8 mouse cellular contexts compared by ENCODE assay signal in the genomic region with DNA sequence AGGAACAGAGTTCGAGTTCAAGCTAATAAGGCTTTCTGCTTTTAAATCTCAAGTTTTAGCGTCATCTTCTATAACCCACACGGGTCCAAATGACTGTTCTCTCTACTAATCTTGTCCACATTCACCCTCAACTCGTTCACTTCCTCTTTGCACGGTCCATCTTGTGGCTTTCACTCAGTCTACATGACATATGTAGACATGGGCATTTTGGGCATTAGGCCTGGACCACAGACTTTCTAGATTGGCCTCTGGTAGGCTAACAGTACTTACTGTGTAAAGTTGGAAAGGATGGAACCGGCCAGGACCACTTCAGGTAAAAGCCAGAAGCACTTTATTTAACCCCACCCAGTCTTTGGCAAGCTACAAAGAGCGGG. TPM values are rescaled to one million over a fixed set of nuclear protein-coding genes. Genes with fewer than 3 reads are reported as not detected.
DNase-seq lines count a peak whose midpoint lies in the region; ATAC-seq and TF ChIP-seq lines count a peak whose summit lies in the region.

No protein-coding gene starts in this region.

- 0 out of 2 replicates have a peak, but pooled peaks cover under 1% of the 10 kb centered on the region for H3K36me3 ChIP-seq in heart, embryonic 12.5 days
- no peaks in the 10 kb centered on the region for H3K36me3 ChIP-seq in spleen, adult 2 months (ENCODE audit: control insufficient read depth, insufficient read depth, low read length)
- no peaks in the 10 kb centered on the region for H3K36me3 ChIP-seq in liver, embryonic 16.5 days (ENCODE audit: control insufficient read depth, insufficient read depth)

- peaks cover 43% of the 10 kb centered on the region for H3K4me1 ChIP-seq in heart, embryonic 12.5 days (replicated peaks)
- peaks cover 17% of the 10 kb centered on the region for H3K4me1 ChIP-seq in spleen, adult 2 months (ENCODE audit: control insufficient read depth, insufficient read depth, insufficient read length)
- H3K4me1 ChIP-seq in liver, embryonic 16.5 days (ENCODE audit: control insufficient read depth, low read depth, low read length) = peaks cover 8% of the 10 kb centered on the region

- intact Hi-C loops in heart, postnatal 25 days (cut with DNase I) = no loop called here

- H3K4me2 ChIP-seq in heart, embryonic 12.5 days = 0 out of 2 replicates have a peak overlapping the region, but pooled peaks have one; percentile 89
- H3K4me2 ChIP-seq in liver, embryonic 16.5 days (ENCODE audit: low read depth, low read length) = peak overlapping the region; percentile 96; the same call in 1 of the 2 replicates

- peak overlapping the region; percentile 78; the same call in 1 of the 2 replicates for H3K4me3 ChIP-seq in heart, embryonic 12.5 days
- no peak overlapping the region for H3K4me3 ChIP-seq in spleen, adult 2 months (ENCODE audit: extremely low read depth, insufficient read depth, insufficient read length)
- H3K4me3 ChIP-seq in liver, embryonic 16.5 days (ENCODE audit: low read depth, low read length) = no peak overlapping the region

- H3K9ac ChIP-seq in heart, embryonic 12.5 days = no peak overlapping the region
- H3K9ac ChIP-seq in liver, embryonic 16.5 days (ENCODE audit: low read depth, low read length) = no peak overlapping the region

- no peak overlapping the region for H3K27ac ChIP-seq in heart, embryonic 12.5 days (ENCODE audit: poor library complexity, severe bottlenecking)
- peak overlapping the region; percentile 33; the same call in 1 of the 2 replicates for H3K27ac ChIP-seq in spleen, adult 2 months (ENCODE audit: insufficient read depth, low read length)
- no peak overlapping the region for H3K27ac ChIP-seq in liver, embryonic 16.5 days (ENCODE audit: low read length)

- 63% methylated on average over 7 of the region's 7 CpGs for WGBS in heart, embryonic 12.5 days
- WGBS in spleen, adult 2 months = 29% methylated on average over 7 of the region's 7 CpGs
- WGBS in liver, embryonic 16.5 days (ENCODE audit: insufficient replicate concordance) = 28% methylated on average over 7 of the region's 7 CpGs

- ATAC-seq in heart, embryonic 12.5 days (ENCODE audit: insufficient number of reproducible peaks, low FRiP score) = no peak
- no peak for ATAC-seq in liver, embryonic 16.5 days (ENCODE audit: low read depth)
- no peak for ATAC-seq in inflammation-experienced regulatory T-cells, adult 6 months

- H3K27me3 ChIP-seq in heart, embryonic 12.5 days (replicated peaks) = peaks cover 6% of the 10 kb centered on the region; the same call in 1 of the 2 replicates
- 0 out of 2 replicates have a peak, but pooled peaks cover 3% of the 10 kb centered on the region for H3K27me3 ChIP-seq in spleen, adult 2 months (ENCODE audit: control insufficient read depth, insufficient read depth, low read length)
- H3K27me3 ChIP-seq in liver, embryonic 16.5 days (ENCODE audit: control insufficient read depth, insufficient read depth, low read depth, low read length) = peaks cover 24% of the 10 kb centered on the region

- TF ChIP-seq CTCF in spleen, adult 2 months (IDR thresholded peaks at IDR 0.05; ENCODE audit: extremely low read depth, insufficient read depth, insufficient read length, insufficient replicate concordance) = no peak

- no peak for DNase-seq in heart, postnatal 25 days (ENCODE audit: low spot score)
- no peak for DNase-seq in spleen, adult 2 months (ENCODE audit: low read depth in 1 of 2, low spot score in 2 of 2)
- DNase-seq in spleen, adult 18-20 months = no peak
- no peak for DNase-seq in frontal cortex, adult 2 months (ENCODE audit: extremely low spot score in 1 of 2, low spot score in 1 of 2)
- DNase-seq in cerebellum, adult 9-10 months = no peak

- H3K9me3 ChIP-seq in heart, embryonic 12.5 days (replicated peaks) = no peaks in the 10 kb centered on the region
- H3K9me3 ChIP-seq in liver, embryonic 16.5 days (replicated peaks; ENCODE audit: control insufficient read depth, low read length) = no peaks in the 10 kb centered on the region

- no peak for TF ChIP-seq POLR2A in spleen, adult 2 months (IDR thresholded peaks at IDR 0.05; ENCODE audit: low read depth, low read length)

RNA-seq across cellular contexts. Expression of gene Arid5a, which starts 0.4 kb away (rescaled TPM):
- polyA plus RNA-seq in heart, embryonic 12.5 days (2016; fragmentation: Nextera tagmentation; extraction: Ambion mirVana) = 15.1 and 15.3 TPM in 2 replicates
- 10 to 100 TPM in 1 of 2 experiments, 1 to 10 TPM in 1; 7.0 to 11.1 TPM for total RNA-seq in heart, postnatal 25 days (2021)
- polyA plus RNA-seq in spleen, adult 2 months (2012; rRNA removed) = 29.6 and 39.6 TPM in 2 replicates
- polyA plus RNA-seq in liver, embryonic 16.5 days (2015; fragmentation: Nextera tagmentation; extraction: Ambion mirVana) = 3.6 and 4.9 TPM in 2 replicates
- polyA plus RNA-seq in frontal cortex, adult 2 months (2012; rRNA removed) = 9.0 and 11.2 TPM in 2 replicates
- 10 to 100 TPM; 75.9 to 89.1 (median 88.6) TPM for polyA plus RNA-seq in inflammation-experienced regulatory T-cells, adult 6 months (2017; shearing (Covaris generic))

RNA-seq across cellular contexts. Expression of gene Neurl3, which starts 32.6 kb away (rescaled TPM):
- 2.4 and 2.6 TPM in 2 replicates for polyA plus RNA-seq in heart, embryonic 12.5 days (2016; fragmentation: Nextera tagmentation; extraction: Ambion mirVana)
- 1 to 10 TPM; 3.1 to 3.4 TPM for total RNA-seq in heart, postnatal 25 days (2021)
- 66.0 and 80.9 TPM in 2 replicates for polyA plus RNA-seq in spleen, adult 2 months (2012; rRNA removed)
- 3.1 and 3.4 TPM in 2 replicates for polyA plus RNA-seq in liver, embryonic 16.5 days (2015; fragmentation: Nextera tagmentation; extraction: Ambion mirVana)
- polyA plus RNA-seq in frontal cortex, adult 2 months (2012; rRNA removed) = 0.97 and 1.1 TPM in 2 replicates
- 100 to 1,000 TPM in 1 of 3 experiments, 10 to 100 TPM in 2; 23.0 to 132 (median 83.6) TPM for polyA plus RNA-seq in inflammation-experienced regulatory T-cells, adult 6 months (2017; shearing (Covaris generic))
